Mouse (Mus musculus) myocyte (in vitro differentiated cells): ENCODE data around the gene Tspan14. TPM values are rescaled to one million over a fixed set of nuclear protein-coding genes. Genes with fewer than 3 reads are reported as not detected.

Experiments
- H3K27me3 ChIP-seq: one replicate; pipeline ENCODE4 v1.6.1; 2011; ENCODE audit not compliant: control insufficient read depth, insufficient read depth, insufficient read length
- H3K36me3 ChIP-seq: one replicate; pipeline ENCODE4 v1.6.1; 2011; ENCODE audit not compliant: control insufficient read depth, insufficient read depth
- H3K4me2 ChIP-seq: one replicate; pipeline ENCODE4 v1.6.1; 2011; ENCODE audit warnings: low read depth, control low read depth
- H3K4me3 ChIP-seq: one replicate; pipeline ENCODE4 v1.5.1; 2011; ENCODE audit warnings: mild to moderate bottlenecking, control low read depth, moderate library complexity
- H3K79me2 ChIP-seq: one replicate; pipeline ENCODE4 v1.6.1; 2011; ENCODE audit not compliant: control insufficient read depth, insufficient read depth
- H3ac ChIP-seq: one replicate; pipeline ENCODE4 v1.6.1; 2011; ENCODE audit not compliant: control insufficient read depth, insufficient read length
- CEBPB ChIP-seq: IDR thresholded peaks from 2 replicates; pipeline ENCODE4 v1.6.1; 2011; ENCODE audit warnings: mild to moderate bottlenecking, moderate library complexity; ENCODE audit not compliant: poor library complexity, insufficient read depth, severe bottlenecking
- E2F4 ChIP-seq: IDR thresholded peaks from one replicate; pipeline ENCODE4 v1.6.1; 2011; ENCODE audit warnings: mild to moderate bottlenecking, control low read depth, moderate library complexity; ENCODE audit not compliant: insufficient read depth
- MAX ChIP-seq: IDR thresholded peaks from one replicate; pipeline ENCODE4 v1.6.1; 2011; ENCODE audit warnings: low read depth, mild to moderate bottlenecking, control low read depth
- MYOD1 ChIP-seq, 3 experiments: IDR thresholded peaks; one replicate each; pipeline ENCODE4 v1.6.1; 2011; ENCODE audit warnings: control low read depth in 2 of 3, low read depth in 2 of 3, mild to moderate bottlenecking in 2 of 3, moderate library complexity in 1 of 3; ENCODE audit not compliant: insufficient read length in 2 of 3, control insufficient read depth in 1 of 3
- MYOG ChIP-seq, 3 experiments: IDR thresholded peaks; one replicate each; pipeline ENCODE4 v1.6.1; 2011; ENCODE audit warnings: control low read depth in 2 of 3, low read depth in 2 of 3, mild to moderate bottlenecking in 2 of 3; ENCODE audit not compliant: insufficient read length in 2 of 3, control insufficient read depth in 1 of 3, insufficient read depth in 1 of 3
- POLR2A ChIP-seq: IDR thresholded peaks from one replicate; pipeline ENCODE4 v1.6.1; 2011; ENCODE audit warnings: low read depth, mild to moderate bottlenecking, control low read depth, moderate library complexity; ENCODE audit not compliant: insufficient read length
- POLR2AphosphoS2 ChIP-seq: IDR thresholded peaks from one replicate; pipeline ENCODE4 v1.6.1; 2011; ENCODE audit warnings: low read depth, control low read depth; ENCODE audit not compliant: insufficient read length
- REST ChIP-seq: IDR thresholded peaks from one replicate; pipeline ENCODE4 v1.6.1; 2011; ENCODE audit warnings: mild to moderate bottlenecking, control low read depth, moderate library complexity; ENCODE audit not compliant: insufficient read depth, insufficient read length
- SRF ChIP-seq: IDR thresholded peaks from one replicate; pipeline ENCODE4 v1.6.1; 2011; ENCODE audit warnings: low read depth; ENCODE audit not compliant: control insufficient read depth, insufficient read length
- TCF12 ChIP-seq: IDR thresholded peaks from one replicate; pipeline ENCODE4 v1.6.1; 2011; ENCODE audit warnings: mild to moderate bottlenecking, control low read depth; ENCODE audit not compliant: poor library complexity, insufficient read depth, severe bottlenecking
- TCF3 ChIP-seq: IDR thresholded peaks from one replicate; pipeline ENCODE4 v1.6.1; 2011; ENCODE audit warnings: low read depth, control low read depth; ENCODE audit not compliant: insufficient read length
- USF1 ChIP-seq: IDR thresholded peaks from one replicate; pipeline ENCODE4 v1.6.1; 2011; ENCODE audit warnings: low read depth, mild to moderate bottlenecking, control low read depth, moderate library complexity
- polyA plus RNA-seq: library from polyadenylated mRNA; unstranded; fragments of >200 nt; fragmentation: generic; extraction: Trizol; gene quantifications from one replicate; pipeline ENCODE4 v1.2.1, GENCODE M21; 2012; ENCODE audit warnings: missing spikeins

The Tspan14 gene
- polyA plus RNA-seq, 1 experiment = 90.6 TPM

- H3K4me3 ChIP-seq = peak overlapping the region; percentile 94
- no peaks in the 10 kb centered on the region for H3K27me3 ChIP-seq
- H3ac ChIP-seq = peak overlapping the region; percentile 83
- no peaks in the 10 kb centered on the region for H3K36me3 ChIP-seq
- H3K4me2 ChIP-seq = peak overlapping the region; percentile 84
- peaks cover 43% of the 10 kb centered on the region for H3K79me2 ChIP-seq
- TF ChIP-seq SRF (no peak), USF1 (no peak), MAX (no peak), TCF3 (no peak), MYOG (IDR thresholded peaks at IDR 0.05; ENCODE audit: control insufficient read depth in 1 of 3, insufficient read depth in 1 of 3, insufficient read length in 2 of 3, low read depth in 2 of 3) (peak in 1 of 3 experiments; percentile 56), POLR2A (no peak), MYOD1 (IDR thresholded peaks at IDR 0.05; ENCODE audit: control insufficient read depth in 1 of 3, insufficient read length in 2 of 3, low read depth in 2 of 3) (peak in 2 of 3 experiments; percentile 10 to 32)
Observed at GRCm38 (mm10) chr14:40965507-40966356, 875 bp downstream of the Tspan14 start.

- Histone ChIP-seq H3ac (no peak overlapping the region), H3K27me3 (no peaks in the 10 kb centered on the region), H3K36me3 (no peaks in the 10 kb centered on the region), H3K4me2 (peak overlapping the region; percentile 84), H3K4me3 (peak overlapping the region; percentile 94), H3K79me2 (peaks cover 50% of the 10 kb centered on the region)
- TF ChIP-seq E2F4 = no peak
- TF ChIP-seq MYOD1 (IDR thresholded peaks at IDR 0.05; ENCODE audit: control insufficient read depth in 1 of 3, insufficient read length in 2 of 3, low read depth in 2 of 3) = peak in 2 of 3 experiments; percentile 13 to 61
Observed at GRCm38 (mm10) chr14:40964881-40965280, 1.7 kb downstream of the Tspan14 start.

- Histone ChIP-seq H3K36me3 (no peaks in the 10 kb centered on the region), H3K4me2 (peak overlapping the region; percentile 84), H3ac (no peak overlapping the region), H3K4me3 (peak overlapping the region; percentile 94), H3K79me2 (peaks cover 57% of the 10 kb centered on the region), H3K27me3 (no peaks in the 10 kb centered on the region)
- TF ChIP-seq POLR2A (no peak), MYOD1 (IDR thresholded peaks at IDR 0.05; ENCODE audit: control insufficient read depth in 1 of 3, insufficient read length in 2 of 3, low read depth in 2 of 3) (no peak), REST (no peak), MYOG (IDR thresholded peaks at IDR 0.05; ENCODE audit: control insufficient read depth in 1 of 3, insufficient read depth in 1 of 3, insufficient read length in 2 of 3, low read depth in 2 of 3) (no peak), USF1 (no peak), E2F4 (no peak), SRF (no peak), TCF12 (no peak), POLR2AphosphoS2 (no peak), MAX (no peak), TCF3 (no peak), CEBPB (no peak)
Observed at GRCm38 (mm10) chr14:40964214-40964610, 2.4 kb downstream of the Tspan14 start.

- H3K4me2 ChIP-seq = peak overlapping the region; percentile 84
- H3K79me2 ChIP-seq = peaks cover 63% of the 10 kb centered on the region
- peak overlapping the region; percentile 94 for H3K4me3 ChIP-seq
Observed at GRCm38 (mm10) chr14:40963501-40964213, 3.0 kb downstream of the Tspan14 start.

More at GRCm38 (mm10) chr14:40963501-40964213, 3.0 kb downstream of the Tspan14 start:
- no peaks in the 10 kb centered on the region for H3K36me3 ChIP-seq
- no peak for TF ChIP-seq MYOD1 (IDR thresholded peaks at IDR 0.05; ENCODE audit: control insufficient read depth in 1 of 3, insufficient read length in 2 of 3, low read depth in 2 of 3)
- peak; percentile 16 for TF ChIP-seq USF1
- no peaks in the 10 kb centered on the region for H3K27me3 ChIP-seq
- no peak overlapping the region for H3ac ChIP-seq
